Mouse (Mus musculus): ENCODE measurements around the gene Peak1. TPM values are rescaled to one million over a fixed set of nuclear protein-coding genes. Genes with fewer than 3 reads are reported as not detected.

Gene Peak1
- polyA plus RNA-seq, 1 experiment from 2014 or later = 5.4 TPM

GRCm38 (mm10) chr9:56196921-56197320 is 220.9 kb downstream of the Peak1 start:
- Histone ChIP-seq H3K4me2 (no peak overlapping the region), H3K4me3 (no peak overlapping the region), H3K27me3 (0 out of 2 replicates have a peak, but pooled peaks cover 9% of the 10 kb centered on the region), H3K9ac (no peak overlapping the region), H3K4me1 (replicated peaks) (peaks cover 26% of the 10 kb centered on the region), H3K9me3 (no peaks in the 10 kb centered on the region), H3K27ac (no peak overlapping the region), H3K36me3 (no peaks in the 10 kb centered on the region)
- ATAC-seq (ENCODE audit: low FRiP score) = no peak
- 85% methylated on average over 4 of the region's 4 CpGs for WGBS

- 35% methylated on average over 3 of the region's 3 CpGs for WGBS
- Histone ChIP-seq H3K4me3 (no peak overlapping the region), H3K4me2 (no peak overlapping the region), H3K4me1 (replicated peaks) (peaks cover 31% of the 10 kb centered on the region), H3K27me3 (0 out of 2 replicates have a peak, but pooled peaks cover 9% of the 10 kb centered on the region), H3K9me3 (no peaks in the 10 kb centered on the region), H3K27ac (no peak overlapping the region), H3K9ac (no peak overlapping the region), H3K36me3 (no peaks in the 10 kb centered on the region)
- no peak for ATAC-seq (ENCODE audit: low FRiP score)
Measured at GRCm38 (mm10) chr9:56195193-56195592, 222.7 kb downstream of the Peak1 start.

- Histone ChIP-seq H3K9ac (peak overlapping the region; percentile 43; the same call in 1 of the 2 replicates), H3K4me2 (no peak overlapping the region), H3K4me1 (replicated peaks) (peaks cover 31% of the 10 kb centered on the region), H3K27me3 (0 out of 2 replicates have a peak, but pooled peaks cover 9% of the 10 kb centered on the region), H3K9me3 (no peaks in the 10 kb centered on the region), H3K4me3 (no peak overlapping the region), H3K27ac (peak overlapping the region; percentile 81), H3K36me3 (no peaks in the 10 kb centered on the region)
- ATAC-seq (ENCODE audit: low FRiP score) = peak; percentile 64
- 55% methylated on average over 11 of the region's 11 CpGs for WGBS
Measured at GRCm38 (mm10) chr9:56191498-56192455, 226.1 kb downstream of the Peak1 start.

GRCm38 (mm10) chr9:56180118-56180781 is 237.6 kb downstream of the Peak1 start:
- Histone ChIP-seq H3K27ac (peak overlapping the region; percentile 41), H3K4me2 (no peak overlapping the region)
- 0 out of 2 replicates have a peak, but pooled peaks have one; percentile 54 for ATAC-seq (ENCODE audit: low FRiP score)

GRCm38 (mm10) chr9:56179416-56180117 is 238.3 kb downstream of the Peak1 start:
- 82% methylated on average over 6 of the region's 6 CpGs for WGBS
- Histone ChIP-seq H3K36me3 (no peaks in the 10 kb centered on the region), H3K4me2 (no peak overlapping the region), H3K27me3 (no peaks in the 10 kb centered on the region), H3K9me3 (no peaks in the 10 kb centered on the region), H3K4me1 (replicated peaks) (peaks cover 13% of the 10 kb centered on the region), H3K4me3 (no peak overlapping the region), H3K27ac (no peak overlapping the region; the same call in 1 of the 2 replicates), H3K9ac (no peak overlapping the region)
- ATAC-seq (ENCODE audit: low FRiP score) = no peak

More at GRCm38 (mm10) chr9:56180118-56180781, 237.6 kb downstream of the Peak1 start:
- Histone ChIP-seq H3K36me3 (no peaks in the 10 kb centered on the region), H3K4me1 (replicated peaks) (peaks cover 13% of the 10 kb centered on the region), H3K4me3 (no peak overlapping the region), H3K27me3 (no peaks in the 10 kb centered on the region), H3K9me3 (no peaks in the 10 kb centered on the region), H3K9ac (no peak overlapping the region)
- WGBS = 26% methylated on average over 8 of the region's 8 CpGs

- ATAC-seq (ENCODE audit: low FRiP score) = no peak
- Histone ChIP-seq H3K27ac (no peak overlapping the region), H3K9me3 (no peaks in the 10 kb centered on the region), H3K27me3 (no peaks in the 10 kb centered on the region), H3K36me3 (no peaks in the 10 kb centered on the region), H3K4me3 (no peak overlapping the region), H3K9ac (no peak overlapping the region), H3K4me1 (replicated peaks) (peaks cover 13% of the 10 kb centered on the region), H3K4me2 (no peak overlapping the region)
- WGBS = 84% methylated on average over 4 of the region's 4 CpGs
Measured at GRCm38 (mm10) chr9:56177354-56177753, 240.5 kb downstream of the Peak1 start.

- ATAC-seq (ENCODE audit: low FRiP score) = no peak
- Histone ChIP-seq H3K27ac (no peak overlapping the region), H3K4me1 (replicated peaks) (peaks cover 6% of the 10 kb centered on the region), H3K4me3 (no peak overlapping the region), H3K27me3 (no peaks in the 10 kb centered on the region), H3K36me3 (no peaks in the 10 kb centered on the region), H3K4me2 (no peak overlapping the region), H3K9me3 (no peaks in the 10 kb centered on the region), H3K9ac (no peak overlapping the region)
- WGBS = 88% methylated on average over 3 of the region's 3 CpGs
Measured at GRCm38 (mm10) chr9:56175316-56175715, 242.6 kb downstream of the Peak1 start.

- H3K4me2 ChIP-seq = 0 out of 2 replicates have a peak overlapping the region, but pooled peaks have one; percentile 6
- ATAC-seq (ENCODE audit: low FRiP score) = no peak
- peaks cover 9% of the 10 kb centered on the region for H3K4me1 ChIP-seq (replicated peaks)
- H3K9me3 ChIP-seq = no peaks in the 10 kb centered on the region
- H3K27me3 ChIP-seq = no peaks in the 10 kb centered on the region
- H3K27ac ChIP-seq = no peak overlapping the region
- 13% methylated on average over 6 of the region's 6 CpGs for WGBS
- H3K4me3 ChIP-seq = no peak overlapping the region
- no peak overlapping the region for H3K9ac ChIP-seq
- H3K36me3 ChIP-seq = no peaks in the 10 kb centered on the region
Measured at GRCm38 (mm10) chr9:56167690-56168089, 250.2 kb downstream of the Peak1 start.

GRCm38 (mm10) chr9:56166161-56166560 is 251.7 kb downstream of the Peak1 start:
- Histone ChIP-seq H3K27ac (no peak overlapping the region), H3K9ac (no peak overlapping the region), H3K4me3 (no peak overlapping the region), H3K4me1 (replicated peaks) (peaks cover 18% of the 10 kb centered on the region), H3K4me2 (no peak overlapping the region), H3K27me3 (no peaks in the 10 kb centered on the region), H3K36me3 (no peaks in the 10 kb centered on the region), H3K9me3 (no peaks in the 10 kb centered on the region)
- ATAC-seq (ENCODE audit: low FRiP score) = no peak
- whole genome bisulfite sequencing = 68% methylated on average over 5 of the region's 5 CpGs

- Histone ChIP-seq H3K9me3 (no peaks in the 10 kb centered on the region), H3K9ac (no peak within 1 kb of the TSS), H3K27me3 (no peaks in the 10 kb centered on the region), H3K4me3 (no peak within 1 kb of the TSS), H3K4me1 (replicated peaks) (peaks cover 20% of the 10 kb centered on the region), H3K36me3 (no peaks in the 10 kb centered on the region), H3K27ac (no peak within 1 kb of the TSS), H3K4me2 (no peak within 1 kb of the TSS)
- WGBS = 92% methylated on average over 6 of the region's 6 CpGs
- ATAC-seq (ENCODE audit: low FRiP score) = no peak
Measured at GRCm38 (mm10) chr9:56165377-56165776, 252.5 kb downstream of the Peak1 start, which contains the start of gene Tspan3. Gene Tspan3 (minus strand): TSS chr9:56165477.

GRCm38 (mm10) chr9:56160341-56161141 is 257.3 kb downstream of the Peak1 start:
- ATAC-seq (ENCODE audit: low FRiP score) = peak; percentile 97
- Histone ChIP-seq H3K36me3 (no peaks in the 10 kb centered on the region), H3K4me1 (replicated peaks) (peaks cover 36% of the 10 kb centered on the region), H3K9ac (peak overlapping the region; percentile 99), H3K27ac (peak overlapping the region; percentile 99), H3K9me3 (no peaks in the 10 kb centered on the region), H3K4me2 (peak overlapping the region; percentile 80), H3K27me3 (no peaks in the 10 kb centered on the region), H3K4me3 (peak overlapping the region; percentile 99)
- under 1% methylated on average over 82 of the region's 82 CpGs for WGBS

Measured in hindbrain, embryonic 13.5 days (tissue).